Mouse (Mus musculus): ENCODE results near the gene Anpep. TPM values are rescaled to one million over a fixed set of nuclear protein-coding genes. Genes with fewer than 3 reads are reported as not detected.

Gene Anpep
- 17.6 and 22.7 TPM in 2 replicates for polyA plus RNA-seq (2012; rRNA removed)

DNA sequence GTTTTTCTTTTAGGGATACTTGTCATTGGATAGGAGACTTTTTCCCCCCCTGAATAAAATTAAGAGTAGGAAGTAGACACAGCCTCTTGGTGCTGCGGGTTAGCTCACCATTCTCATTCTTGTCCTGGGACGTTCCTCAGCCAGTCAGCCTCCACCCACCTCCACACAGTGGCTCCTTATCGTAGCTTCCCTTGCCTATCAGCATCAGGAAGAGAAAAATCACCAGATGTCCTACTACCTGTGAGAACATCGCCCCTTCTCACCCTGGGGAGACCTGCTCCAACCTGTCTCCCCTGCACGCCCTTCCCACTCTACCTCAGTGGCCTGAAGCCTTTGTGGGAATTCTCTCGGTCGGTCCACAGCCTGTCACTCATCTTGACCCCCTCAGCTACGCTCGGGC, at the start of gene Anpep:
Gene Anpep, minus strand, starts transcription at position 249 of the 400 bp plus-strand sequence.
- DNase-seq (ENCODE audit: low read depth): no peak

DNA sequence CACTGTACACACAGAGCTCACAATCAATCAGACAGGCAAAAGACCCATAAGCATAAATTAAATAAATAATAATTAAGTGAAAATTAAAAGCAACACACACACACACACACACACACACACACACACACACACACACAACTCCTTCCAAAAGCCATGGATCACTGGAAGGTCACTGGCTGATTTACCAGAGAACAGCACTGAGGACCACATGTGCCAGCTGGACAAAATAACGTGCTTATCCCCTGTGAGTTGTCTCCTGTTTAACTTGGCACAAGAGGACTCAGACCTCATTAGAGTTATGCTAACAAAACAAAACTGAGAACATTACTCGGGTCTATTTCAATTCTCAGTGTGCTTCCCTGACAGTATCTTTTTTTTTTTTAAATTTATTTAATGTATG, 46.5 kb upstream of the Anpep start:
- no peak for DNase-seq (ENCODE audit: low read depth)

DNA sequence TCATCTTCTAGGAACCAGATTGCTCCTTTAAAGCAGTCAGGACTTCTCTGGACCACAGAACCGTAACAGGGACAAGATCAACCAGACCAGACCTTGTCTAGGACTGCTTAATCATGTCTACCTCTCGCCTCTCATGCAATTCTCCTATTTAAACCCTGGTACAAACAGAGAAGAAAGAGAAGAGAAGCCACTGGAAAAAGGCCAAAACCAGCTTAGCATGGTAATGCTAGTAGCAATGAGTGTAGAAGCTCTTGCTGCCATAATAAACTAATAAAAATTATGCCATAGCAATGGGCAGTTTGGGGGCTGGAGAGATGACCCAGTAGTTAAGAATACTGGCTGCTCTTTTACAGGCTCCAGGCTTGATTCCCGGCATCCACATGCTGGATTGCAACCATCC, 46.1 kb upstream of the Anpep start:
- DNase-seq (ENCODE audit: low read depth): no peak

DNA sequence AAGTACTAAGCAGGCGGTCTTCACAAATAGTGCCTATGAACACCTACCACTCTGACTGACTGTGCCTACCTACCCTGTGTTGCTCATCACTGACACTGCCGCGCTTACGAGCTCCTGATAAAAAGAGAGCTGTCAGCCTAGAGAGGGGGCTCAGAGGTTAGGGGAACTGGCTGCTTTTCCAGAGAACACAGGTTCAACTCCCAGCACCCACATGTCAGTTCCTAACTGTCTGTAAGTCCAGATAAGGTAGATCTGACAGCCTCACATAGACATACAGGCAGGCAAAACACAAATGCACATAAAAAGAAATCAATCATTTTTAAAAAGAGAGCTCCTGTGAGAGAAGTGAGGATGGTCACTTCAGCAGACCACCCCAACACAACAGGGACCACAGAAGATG, 44.3 kb upstream of the Anpep start:
- DNase-seq (ENCODE audit: low read depth): no peak

DNA sequence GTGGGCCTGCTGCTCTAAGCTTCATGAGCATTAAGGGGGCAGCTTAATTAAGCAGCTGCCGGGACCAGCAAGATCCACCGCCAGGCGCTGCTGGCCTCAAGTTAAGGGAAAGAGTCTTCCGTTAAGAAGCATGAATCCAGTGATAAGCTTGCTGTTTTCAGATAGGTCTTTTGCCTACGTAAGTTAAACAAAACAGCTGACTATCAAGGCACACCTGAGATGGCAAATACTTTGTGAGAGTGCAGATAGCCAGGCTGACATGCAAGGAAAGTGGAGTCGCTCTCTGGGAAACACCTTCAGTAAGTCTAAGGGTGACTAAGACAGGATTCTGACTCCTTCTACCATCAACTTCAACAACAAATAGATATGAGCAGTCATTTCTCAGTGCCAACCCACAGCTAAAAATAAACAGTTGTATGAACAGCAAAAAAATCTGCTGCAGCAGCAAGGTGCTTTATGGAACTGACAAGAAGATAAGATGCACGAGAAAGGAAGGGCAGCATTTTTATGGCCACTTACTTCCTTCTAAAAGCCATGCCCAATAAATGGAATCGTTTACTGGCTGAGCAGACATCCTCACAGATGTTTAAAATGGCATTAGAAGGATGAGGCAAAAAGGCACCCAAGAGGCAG, 42.4 kb upstream of the Anpep start:
- DNase-seq (ENCODE audit: low read depth): no peak

DNA sequence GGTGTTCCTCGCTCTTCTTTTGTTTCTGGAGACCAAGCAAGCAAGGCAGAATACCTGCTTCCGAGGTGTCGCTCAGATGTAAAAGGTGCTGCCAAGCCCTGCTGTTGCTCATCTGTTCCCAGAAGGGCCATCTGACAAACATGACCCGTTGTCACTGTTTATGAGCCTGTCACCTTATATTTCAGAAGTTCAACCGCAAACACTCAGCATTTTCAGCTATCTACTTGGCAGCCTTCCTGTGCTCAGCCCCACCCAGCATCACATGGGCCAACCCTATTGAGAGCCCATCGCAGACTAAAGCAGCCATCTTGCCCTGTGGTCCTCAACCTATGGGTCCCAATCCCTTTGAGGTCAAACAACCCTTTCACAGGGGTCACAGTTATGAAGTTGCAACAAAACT, 39.9 kb upstream of the Anpep start:
- DNase-seq (ENCODE audit: low read depth): no peak

DNA sequence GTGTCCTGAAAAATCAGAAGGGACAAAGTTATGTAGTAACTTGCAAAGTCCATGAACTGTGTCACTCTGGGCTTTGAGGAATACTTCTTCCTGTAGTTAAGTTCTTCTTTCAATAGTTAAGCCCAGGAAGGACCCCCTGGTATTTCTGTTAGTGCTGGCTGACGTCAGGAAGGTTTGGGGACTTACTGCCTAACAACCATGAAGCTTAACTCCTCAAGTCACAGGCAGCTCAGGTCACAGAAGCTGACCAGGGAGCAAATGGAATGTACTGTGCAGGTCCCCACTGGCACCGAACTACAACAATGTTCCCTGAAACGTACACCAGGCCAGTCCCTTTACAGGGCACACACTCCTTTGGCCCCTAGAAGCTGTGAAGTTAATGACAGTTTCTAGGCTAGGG, 34.4 kb upstream of the Anpep start:
- no peak for DNase-seq (ENCODE audit: low read depth)

DNA sequence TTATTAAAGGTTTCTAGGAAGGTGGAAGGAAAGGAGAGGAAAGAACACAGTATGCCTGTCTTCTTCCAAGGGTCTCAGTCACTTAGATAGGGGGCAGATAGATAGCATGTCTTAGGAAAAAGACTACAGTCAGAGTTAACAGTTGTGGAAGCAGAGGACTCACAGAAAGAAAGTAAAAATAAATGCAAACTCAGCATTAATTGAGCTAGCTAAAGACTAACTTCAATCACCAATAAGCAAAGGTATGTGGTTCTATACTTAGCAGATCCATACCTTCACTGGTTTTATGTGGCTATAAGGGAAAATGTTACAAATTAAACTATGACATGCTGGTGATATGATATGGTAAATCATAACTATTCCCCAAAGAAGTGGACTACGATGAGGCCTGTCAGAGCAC, 33.9 kb upstream of the Anpep start:
- no peak for DNase-seq (ENCODE audit: low read depth)

DNA sequence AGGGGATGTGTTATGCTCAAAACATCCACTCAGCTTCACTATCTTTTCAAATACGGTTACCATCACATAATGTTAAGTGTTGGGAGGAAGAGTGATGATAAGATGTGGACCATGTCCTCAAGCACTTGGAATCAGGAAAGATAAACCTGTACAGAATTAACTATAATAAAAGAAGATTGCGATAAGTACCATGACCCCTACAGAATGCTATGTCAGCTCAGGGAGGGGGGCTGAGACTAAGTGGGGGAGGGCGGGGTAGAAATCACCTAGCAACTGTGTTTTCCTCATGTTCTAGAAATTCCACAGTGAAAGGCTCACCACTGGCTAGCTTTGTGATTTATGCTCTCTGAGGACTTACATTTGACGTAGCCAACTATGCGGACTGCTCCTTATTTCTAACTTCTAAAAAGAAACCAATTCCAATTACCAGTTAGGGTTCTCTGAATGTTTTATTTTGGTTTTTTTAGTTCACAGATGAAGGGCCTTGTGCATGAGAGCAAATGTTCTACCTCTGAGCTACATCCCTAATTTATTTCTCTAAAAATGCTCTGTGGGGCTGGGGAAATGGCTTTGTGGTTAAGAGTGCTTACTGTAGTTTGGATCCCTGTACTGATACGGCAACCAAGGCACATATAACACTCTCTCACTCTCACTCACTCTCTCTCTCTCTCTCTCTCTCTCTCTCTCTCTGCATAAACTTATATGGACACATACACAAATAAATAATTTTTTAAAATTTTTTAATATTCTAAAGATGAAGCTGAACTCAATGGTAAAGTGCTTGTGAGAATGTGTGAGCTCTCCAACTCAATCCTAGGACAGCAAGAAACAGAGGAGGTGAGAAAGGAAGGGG, 31.9 kb upstream of the Anpep start:
- no peak for DNase-seq (ENCODE audit: low read depth)

DNA sequence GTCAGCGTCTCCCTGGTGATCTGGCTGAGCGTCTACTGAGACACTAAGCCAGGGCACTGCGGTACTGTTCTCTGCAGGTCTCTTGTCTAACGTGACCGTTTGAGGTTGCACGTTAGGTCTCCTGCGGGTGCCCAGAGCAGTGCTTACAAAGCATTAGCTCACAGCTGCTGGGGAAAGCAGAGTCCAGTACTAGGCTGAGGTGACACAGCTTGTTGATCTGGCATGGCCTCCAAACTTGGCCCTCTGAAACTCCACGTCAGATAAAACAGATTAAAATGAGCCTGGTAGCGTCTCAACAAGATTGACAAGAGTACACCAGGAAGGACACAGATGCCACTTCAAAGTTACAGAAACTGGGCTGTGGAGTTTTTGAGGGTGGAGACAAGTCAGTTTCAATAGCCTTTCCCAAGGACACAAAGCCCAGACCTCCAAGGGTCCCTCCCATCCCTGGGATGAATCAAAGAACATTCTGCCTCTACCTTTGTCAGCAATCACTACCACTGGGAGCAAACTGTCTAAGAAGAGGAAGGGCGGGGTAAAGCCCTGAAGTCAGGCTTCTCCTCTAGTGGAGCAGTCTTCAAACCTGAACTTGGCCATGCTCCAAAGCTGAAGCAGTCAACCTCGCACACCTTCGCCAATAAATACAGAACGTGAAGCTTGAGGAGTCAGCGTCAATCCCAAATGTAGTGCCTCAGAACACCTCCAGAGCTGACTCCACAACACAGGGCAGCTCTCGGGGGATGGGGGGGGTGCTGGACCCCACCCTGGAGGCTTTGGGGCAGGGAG, 29.8 kb upstream of the Anpep start:
- no peak for DNase-seq (ENCODE audit: low read depth)

DNA sequence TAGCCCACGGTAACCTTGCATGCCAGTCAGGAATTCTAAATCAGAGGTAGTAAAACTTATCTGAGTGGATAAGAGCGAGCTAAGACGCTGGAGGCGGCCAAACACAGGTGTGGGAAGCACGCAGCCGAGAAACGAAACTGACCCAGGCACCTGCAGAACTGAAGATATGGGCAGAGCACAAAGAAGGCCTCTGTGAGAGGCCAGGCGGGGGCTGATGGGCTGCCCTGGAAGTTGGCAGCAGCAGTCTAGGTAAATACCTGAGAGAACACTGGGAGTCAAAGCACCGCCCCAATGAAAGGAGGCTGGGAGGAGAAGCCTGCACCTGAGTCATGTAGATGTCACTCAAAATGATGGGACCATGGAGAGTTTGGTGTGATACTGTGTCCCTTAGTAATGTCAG, 27.7 kb upstream of the Anpep start:
- no peak for DNase-seq (ENCODE audit: low read depth)

DNA sequence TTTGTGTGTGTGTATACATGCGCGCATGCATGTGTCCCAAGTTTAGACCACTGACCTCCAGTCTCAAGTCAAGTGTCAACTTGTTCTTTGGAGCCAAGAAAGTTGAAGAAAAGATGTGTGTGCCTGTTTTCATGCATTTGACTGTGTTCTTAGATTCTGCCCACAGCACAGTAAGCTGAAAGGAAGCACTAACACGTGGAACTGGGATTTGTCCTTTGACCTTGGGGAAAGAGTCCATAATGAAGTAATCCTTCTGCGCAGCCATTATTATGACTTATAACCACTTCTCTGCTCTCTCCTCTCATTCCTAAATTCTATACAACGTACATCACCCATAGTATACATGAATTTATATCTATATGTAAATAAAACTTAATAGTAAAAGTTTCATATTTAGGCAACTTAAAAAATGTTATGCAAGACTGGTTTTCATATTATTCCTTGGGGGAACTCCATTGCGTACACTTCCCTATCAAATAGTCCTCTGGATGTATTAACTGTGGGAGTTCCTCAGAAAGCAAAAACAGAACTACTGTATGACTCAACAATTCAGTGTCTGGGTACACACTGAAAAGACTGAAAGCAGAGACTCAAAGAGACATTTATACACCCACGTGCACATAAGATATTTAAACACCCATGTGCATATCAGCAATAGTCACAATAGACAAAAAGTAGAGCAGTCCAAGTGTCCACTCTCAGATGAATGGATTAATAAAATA, 22.9 kb upstream of the Anpep start:
- DNase-seq (ENCODE audit: low read depth): no peak

DNA sequence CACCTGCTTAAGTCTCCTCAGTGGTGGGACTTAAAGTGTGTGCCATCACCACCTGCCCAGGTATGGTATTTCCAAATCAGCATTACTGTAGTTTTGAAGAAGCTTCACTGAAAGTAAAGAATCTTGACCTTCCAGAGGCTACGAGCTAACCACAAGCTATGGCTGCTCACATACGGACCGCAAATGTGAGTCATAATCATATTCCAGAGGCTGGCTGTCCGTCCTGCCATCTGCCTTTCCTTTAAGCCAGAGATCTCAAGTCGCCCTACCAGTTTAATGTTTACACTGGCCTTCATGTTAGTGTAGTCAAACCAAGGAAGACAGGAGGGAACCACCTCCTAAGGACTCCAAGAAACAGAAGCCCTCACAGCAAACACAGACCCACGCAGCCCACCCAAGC, 21.0 kb upstream of the Anpep start:
- DNase-seq (ENCODE audit: low read depth): no peak

DNA sequence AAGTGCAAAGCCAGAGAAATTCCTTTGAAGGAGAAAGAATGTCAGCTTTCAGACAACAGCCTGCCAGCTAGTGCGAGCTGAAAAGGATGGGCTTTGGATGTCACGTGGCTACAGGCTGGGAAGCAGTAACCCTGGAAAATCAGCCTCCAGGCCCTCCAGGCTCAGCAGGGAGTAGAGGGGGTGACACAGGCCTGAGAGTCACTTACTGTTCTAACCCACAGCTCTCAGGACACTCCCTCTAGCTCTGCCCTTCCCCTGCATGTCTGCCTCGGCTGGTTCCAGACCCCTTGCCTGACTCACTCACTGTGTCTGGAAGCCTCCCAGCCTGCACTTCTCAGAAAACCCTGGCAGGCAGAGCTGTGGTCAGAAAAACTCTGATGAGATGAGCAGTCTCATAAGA, 20.1 kb upstream of the Anpep start:
- no peak for DNase-seq (ENCODE audit: low read depth)

DNA sequence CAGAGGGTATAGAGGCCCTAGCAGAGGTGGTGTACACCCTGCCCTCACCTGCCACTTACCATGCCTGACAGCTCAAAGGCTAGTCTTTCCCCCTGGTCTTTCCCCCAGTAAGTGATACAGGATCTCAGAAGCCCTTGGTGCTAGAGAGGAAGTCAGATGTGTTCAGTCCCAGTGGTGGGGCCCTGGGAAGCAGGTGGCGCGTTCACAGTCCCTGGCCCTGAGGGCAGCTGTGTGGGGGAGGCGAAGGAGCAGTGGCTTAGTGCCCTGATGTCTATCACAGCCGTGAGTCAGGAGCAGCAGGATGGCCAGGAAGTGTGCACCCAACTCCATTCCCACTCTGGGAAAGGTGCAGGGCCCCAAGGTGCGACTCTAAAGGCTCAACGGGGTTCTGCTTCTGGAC, 19.2 kb upstream of the Anpep start:
- DNase-seq (ENCODE audit: low read depth): no peak

DNA sequence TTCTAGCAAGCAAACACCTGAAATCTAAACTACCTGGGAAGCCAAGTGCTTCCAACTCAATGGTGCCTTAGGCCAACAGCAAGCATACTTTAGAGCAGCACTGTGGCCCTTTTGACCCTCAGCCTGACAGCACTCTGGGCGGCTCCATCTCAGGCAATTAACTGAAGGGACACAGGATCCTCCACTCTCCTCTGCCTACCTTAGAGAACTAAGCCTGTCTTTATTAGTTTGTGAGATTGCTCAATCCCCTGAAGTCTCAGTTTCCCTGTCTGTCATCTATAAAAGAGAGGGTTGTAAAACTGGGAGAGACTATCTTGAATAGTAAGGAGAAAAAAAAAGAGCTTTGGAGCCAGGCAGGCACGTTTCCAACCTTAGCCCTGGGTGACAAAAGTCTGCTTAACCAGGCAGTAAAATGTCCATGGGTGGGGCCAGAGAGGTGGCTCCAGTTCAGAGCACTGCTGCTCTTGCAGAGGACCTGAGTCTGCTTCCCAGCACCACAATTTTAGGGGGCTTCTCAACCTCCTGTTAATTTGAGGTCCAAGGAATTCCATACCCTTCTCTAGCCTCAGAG, 17.7 kb upstream of the Anpep start:
- DNase-seq (ENCODE audit: low read depth): no peak

DNA sequence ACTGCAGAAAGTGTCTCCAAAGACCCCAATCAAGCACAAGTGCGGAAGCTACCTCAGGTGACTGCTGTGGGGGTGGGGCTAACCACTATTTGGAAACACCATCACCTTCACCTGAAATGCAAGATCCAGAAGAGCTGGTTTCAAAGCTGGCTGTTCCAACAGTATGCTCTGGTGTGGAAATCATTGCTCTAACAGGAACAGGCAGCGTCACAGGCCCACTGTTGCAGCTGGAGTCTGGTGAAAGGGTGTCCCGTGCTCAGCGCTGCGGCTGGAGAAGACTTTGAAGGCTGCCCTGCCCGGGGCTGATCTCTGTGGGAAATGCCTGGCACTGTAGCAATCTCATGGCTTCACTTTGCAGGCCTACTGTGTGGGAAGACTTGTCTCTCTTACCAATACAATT, 12.5 kb upstream of the Anpep start:
- no peak for DNase-seq (ENCODE audit: low read depth)

DNA sequence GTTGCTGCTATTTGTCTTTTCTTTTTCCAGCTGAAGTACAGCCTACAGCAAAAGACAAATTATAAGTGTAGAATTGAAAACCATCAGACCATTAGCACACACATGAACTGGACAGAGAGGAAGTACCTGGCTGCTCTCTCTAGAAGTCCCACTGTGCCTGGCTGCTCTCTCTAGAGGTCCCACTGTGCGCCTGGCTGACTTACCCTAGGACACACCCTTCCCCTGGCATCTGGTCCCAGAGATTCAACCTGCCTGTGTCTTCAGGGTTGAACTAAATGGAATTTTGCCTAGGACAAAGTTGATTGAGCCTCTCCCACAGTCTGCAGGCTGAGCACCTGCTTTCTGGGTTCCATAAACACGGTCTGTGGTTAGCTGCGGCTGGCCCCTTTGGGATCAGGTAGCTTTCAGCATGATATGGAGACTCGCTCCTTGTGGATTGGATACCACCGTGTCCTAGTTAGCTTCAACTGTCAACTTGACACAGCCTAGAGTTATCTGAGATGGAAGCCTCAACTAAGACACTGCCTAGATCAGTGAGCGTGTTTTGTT, 11.0 kb upstream of the Anpep start:
- no peak for DNase-seq (ENCODE audit: low read depth)

DNA sequence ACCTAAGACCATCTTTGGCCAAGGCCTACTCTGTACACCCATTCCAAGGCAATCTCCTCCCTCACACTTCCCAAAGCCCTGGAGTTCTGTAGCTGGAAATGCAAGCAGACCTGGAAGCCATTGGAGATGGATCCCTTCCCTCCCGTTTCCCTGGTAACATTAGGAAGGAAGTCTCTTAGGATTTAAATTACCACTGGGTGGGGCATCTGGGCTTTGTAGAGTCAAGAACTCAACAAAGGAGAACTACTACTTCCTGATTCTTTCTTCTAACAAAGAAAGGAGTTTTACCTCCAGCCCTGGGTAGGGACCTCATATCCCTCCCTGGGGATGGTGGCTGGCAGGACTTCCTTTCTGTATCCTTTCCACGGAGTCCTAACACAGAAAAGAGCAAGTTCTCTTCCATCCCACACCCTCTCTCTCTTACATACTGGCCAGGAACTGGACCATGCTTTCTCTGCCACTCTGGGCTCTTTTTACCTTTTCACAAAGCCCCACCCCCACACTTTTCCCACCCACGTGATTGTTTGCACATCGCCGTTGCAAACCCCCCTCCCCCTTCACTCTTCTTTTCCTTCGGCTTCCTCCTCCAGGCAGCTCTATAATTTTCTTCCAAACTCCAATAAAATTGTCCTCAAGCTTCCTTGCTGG, 8.3 kb upstream of the Anpep start:
- no peak for DNase-seq (ENCODE audit: low read depth)

DNA sequence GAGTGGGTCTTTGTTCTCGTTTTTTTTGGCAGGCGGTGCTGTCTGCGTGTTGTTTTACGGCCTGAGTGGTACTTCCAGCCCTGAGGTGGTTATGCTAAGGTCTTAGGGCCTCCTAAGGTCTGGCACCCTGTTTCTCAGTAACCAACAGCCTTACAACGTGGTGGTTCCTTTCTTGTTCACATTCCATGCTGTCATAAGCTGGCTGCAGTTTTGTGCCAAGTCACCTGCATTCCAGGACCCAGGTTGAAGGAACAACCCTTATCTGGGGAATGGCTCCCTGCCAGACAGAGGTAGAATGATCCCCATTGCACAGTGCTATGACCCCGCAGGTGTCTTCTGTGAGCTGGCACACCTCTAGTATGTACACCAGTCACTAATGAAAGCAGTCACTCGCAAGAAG, 7.6 kb upstream of the Anpep start:
- DNase-seq (ENCODE audit: low read depth): no peak

DNA sequence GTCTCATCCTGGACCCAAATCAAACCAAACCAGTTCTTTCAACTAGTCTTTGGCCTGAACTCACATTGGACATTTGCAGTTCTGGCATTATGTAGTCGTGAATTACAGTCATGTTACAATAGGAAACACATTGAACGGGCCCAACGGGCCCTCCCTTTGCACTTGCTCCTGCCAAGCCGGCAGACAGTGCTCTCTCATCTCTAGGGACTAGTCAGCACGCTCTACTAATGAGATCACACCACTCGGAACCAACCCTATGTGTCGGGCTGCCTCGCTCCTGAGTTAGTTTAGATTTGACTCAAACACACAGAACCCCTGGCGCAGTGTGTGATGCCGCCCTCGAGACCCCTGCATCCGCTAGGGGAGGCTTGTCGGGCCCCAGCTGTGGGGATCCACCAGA, 7.0 kb upstream of the Anpep start:
- no peak for DNase-seq (ENCODE audit: low read depth)

Data from gonadal fat pad, adult 2 months (tissue).